Mouse (Mus musculus) liver, embryonic 14.5 days (tissue): Measurements from ENCODE around the gene Supt20.

ENCODE experiments used
- CTCF ChIP-seq: IDR thresholded peaks from 2 replicates; pipeline ENCODE4 v1.5.1; 2016; ENCODE audit warnings: antibody characterized with exemption, low read depth, control low read depth
- EP300 ChIP-seq: IDR thresholded peaks from 2 replicates; pipeline ENCODE4 v1.6.1; 2016; ENCODE audit warnings: antibody characterized with exemption, low read depth

GRCm38 (mm10) chr3:54657888-54658626, 34.5 kb upstream of the Supt20 start:
- no peak for TF ChIP-seq CTCF
- TF ChIP-seq EP300 = no peak
